Mouse (Mus musculus): Measurements from ENCODE around the gene Mfsd4b5.
A peak's percentile ranks its signal among the peaks of the same experiment; 100 is the strongest.
"Not testable (repeated sequence)": the region's sequence is repeated elsewhere in the genome, so short reads cannot be mapped to it uniquely, and the experiment has no call there.

Gene Mfsd4b5

GRCm38 (mm10) chr10:39986466-39986865 is at the start of gene Mfsd4b5:
Gene Mfsd4b5 (minus strand): TSS chr10:39986646.
- DNase-seq (ENCODE audit: low read depth, low spot score), result no peak

GRCm38 (mm10) chr10:40034956-40035355 is 48.5 kb upstream of the Mfsd4b5 start:
- DNase-seq (ENCODE audit: low read depth, low spot score), result no peak

- no peak for DNase-seq (ENCODE audit: low read depth, low spot score)
Observed at GRCm38 (mm10) chr10:40032897-40033296, 46.5 kb upstream of the Mfsd4b5 start.

- no peak for DNase-seq (ENCODE audit: low read depth, low spot score)
Observed at GRCm38 (mm10) chr10:40030716-40031115, 44.3 kb upstream of the Mfsd4b5 start.

- DNase-seq (ENCODE audit: low read depth, low spot score), result no peak
Observed at GRCm38 (mm10) chr10:40029610-40030009, 43.2 kb upstream of the Mfsd4b5 start.

- no peak for DNase-seq (ENCODE audit: low read depth, low spot score)
Observed at GRCm38 (mm10) chr10:40028091-40028490, 41.6 kb upstream of the Mfsd4b5 start.

- DNase-seq (ENCODE audit: low read depth, low spot score), result no peak
Observed at GRCm38 (mm10) chr10:40026546-40026945, 40.1 kb upstream of the Mfsd4b5 start.

- no peak for DNase-seq (ENCODE audit: low read depth, low spot score)
Observed at GRCm38 (mm10) chr10:40025560-40025959, 39.1 kb upstream of the Mfsd4b5 start.

- peak; percentile 85 for DNase-seq (ENCODE audit: low read depth, low spot score)
Observed at GRCm38 (mm10) chr10:40024554-40025428, 38.3 kb upstream of the Mfsd4b5 start, which contains the start of gene Mfsd4b1. Gene Mfsd4b1 (minus strand): TSS chr10:40025268.

GRCm38 (mm10) chr10:40020401-40020800 is 34.0 kb upstream of the Mfsd4b5 start:
- no peak for DNase-seq (ENCODE audit: low read depth, low spot score)

- no peak for DNase-seq (ENCODE audit: low read depth, low spot score)
Observed at GRCm38 (mm10) chr10:40019492-40019891, 33.0 kb upstream of the Mfsd4b5 start.

- DNase-seq (ENCODE audit: low read depth, low spot score), result no peak
Observed at GRCm38 (mm10) chr10:40018261-40018860, 31.9 kb upstream of the Mfsd4b5 start.

- DNase-seq (ENCODE audit: low read depth, low spot score), result no peak
Observed at GRCm38 (mm10) chr10:40009591-40009990, 23.1 kb upstream of the Mfsd4b5 start.

- not testable (repeated sequence) for DNase-seq (ENCODE audit: low read depth, low spot score)
Observed at GRCm38 (mm10) chr10:40008847-40009246, 22.4 kb upstream of the Mfsd4b5 start.

GRCm38 (mm10) chr10:40007953-40008352 is 21.5 kb upstream of the Mfsd4b5 start:
- DNase-seq (ENCODE audit: low read depth, low spot score), result no peak

GRCm38 (mm10) chr10:40006963-40007362 is 20.5 kb upstream of the Mfsd4b5 start:
- peak; percentile 30 for DNase-seq (ENCODE audit: low read depth, low spot score)

- no peak for DNase-seq (ENCODE audit: low read depth, low spot score)
Observed at GRCm38 (mm10) chr10:40000746-40001145, 14.3 kb upstream of the Mfsd4b5 start.

GRCm38 (mm10) chr10:39991155-39991554 is 4.7 kb upstream of the Mfsd4b5 start:
- peak; percentile 83 for DNase-seq (ENCODE audit: low read depth, low spot score)

- DNase-seq (ENCODE audit: low read depth, low spot score), result no peak
Observed at GRCm38 (mm10) chr10:39982604-39983003, 3.8 kb downstream of the Mfsd4b5 start.

GRCm38 (mm10) chr10:39978231-39978630 is 8.2 kb downstream of the Mfsd4b5 start:
- no peak for DNase-seq (ENCODE audit: low read depth, low spot score)

- no peak for DNase-seq (ENCODE audit: low read depth, low spot score)
Observed at GRCm38 (mm10) chr10:39977346-39977745, 9.1 kb downstream of the Mfsd4b5 start.

- no peak for DNase-seq (ENCODE audit: low read depth, low spot score)
Observed at GRCm38 (mm10) chr10:39975771-39976170, 10.7 kb downstream of the Mfsd4b5 start.

GRCm38 (mm10) chr10:39974982-39975381 is 11.5 kb downstream of the Mfsd4b5 start:
- peak; percentile 32 for DNase-seq (ENCODE audit: low read depth, low spot score)
